Mouse (Mus musculus) E14TG2a.4 (cell line): ENCODE results near the gene Ago4.

Experiments
- H3K27me3 ChIP-seq: 2 replicates; pipeline ENCODE4 v1.6.1; 2014; ENCODE audit warnings: low read length, control low read depth; ENCODE audit not compliant: insufficient read depth
- H3K36me3 ChIP-seq: 2 replicates; pipeline ENCODE4 v1.6.1; 2014; ENCODE audit warnings: low read length, control low read depth; ENCODE audit not compliant: insufficient read depth
- H3K4me1 ChIP-seq: replicated peaks from 2 replicates; pipeline ENCODE4 v1.6.1; 2014; ENCODE audit warnings: low read depth, low read length, control low read depth
- H3K4me3 ChIP-seq: replicated peaks from 2 replicates; pipeline ENCODE4 v1.5.1; 2014; ENCODE audit warnings: mild to moderate bottlenecking, low read length
- H3K9me3 ChIP-seq: 2 replicates; pipeline ENCODE4 v1.6.1; 2014; ENCODE audit warnings: low read length, control low read depth
- CTCF ChIP-seq: conservative IDR thresholded peaks from 2 replicates; pipeline ENCODE4 v1.5.1; 2014; ENCODE audit warnings: low read length
- NANOG ChIP-seq: IDR thresholded peaks from 2 replicates; pipeline ENCODE4 v1.6.1; 2014; ENCODE audit warnings: borderline replicate concordance, low read length, mixed read lengths
- POU5F1 ChIP-seq: IDR thresholded peaks from 2 replicates; pipeline ENCODE4 v1.6.1; 2014; ENCODE audit warnings: low read length, borderline replicate concordance

Ago4 gene

GRCm38 (mm10) chr4:126473031-126473430, 60.2 kb downstream of the Ago4 start:
- H3K4me3 ChIP-seq, result no peak overlapping the region
- TF ChIP-seq CTCF, result no peak
- no peaks in the 10 kb centered on the region for H3K36me3 ChIP-seq
- no peaks in the 10 kb centered on the region for H3K9me3 ChIP-seq
- no peaks in the 10 kb centered on the region for H3K27me3 ChIP-seq
- H3K4me1 ChIP-seq, result peaks cover 15% of the 10 kb centered on the region

GRCm38 (mm10) chr4:126469334-126469733, 63.9 kb downstream of the Ago4 start:
- Histone ChIP-seq H3K9me3 (no peaks in the 10 kb centered on the region), H3K4me1 (peaks cover 27% of the 10 kb centered on the region), H3K27me3 (no peaks in the 10 kb centered on the region), H3K4me3 (peak overlapping the region; percentile 100; the same call in 1 of the 2 replicates), H3K36me3 (no peaks in the 10 kb centered on the region)
- TF ChIP-seq CTCF, result no peak
- TF ChIP-seq POU5F1, result no peak
- TF ChIP-seq NANOG, result no peak

- Histone ChIP-seq H3K27me3 (no peaks in the 10 kb centered on the region), H3K9me3 (no peaks in the 10 kb centered on the region), H3K4me1 (peaks cover 31% of the 10 kb centered on the region), H3K4me3 (peak overlapping the region; percentile 100), H3K36me3 (no peaks in the 10 kb centered on the region)
- TF ChIP-seq NANOG (no peak), POU5F1 (no peak), CTCF (no peak)
Observed at GRCm38 (mm10) chr4:126468925-126469324, 64.3 kb downstream of the Ago4 start.

GRCm38 (mm10) chr4:126468285-126468901, 64.9 kb downstream of the Ago4 start, which contains the start of gene Ago1:
Gene Ago1 (minus strand): TSS chr4:126468583.
- no peaks in the 10 kb centered on the region for H3K27me3 ChIP-seq
- H3K4me3 ChIP-seq, result peak within 1 kb of the TSS; percentile 100
- TF ChIP-seq POU5F1 (no peak), CTCF (0 out of 2 replicates have a peak, but pooled peaks have one; percentile 4)
- H3K36me3 ChIP-seq, result no peaks in the 10 kb centered on the region
- H3K9me3 ChIP-seq, result no peaks in the 10 kb centered on the region
- H3K4me1 ChIP-seq, result peaks cover 36% of the 10 kb centered on the region

- Histone ChIP-seq H3K36me3 (no peaks in the 10 kb centered on the region), H3K9me3 (no peaks in the 10 kb centered on the region), H3K4me3 (peak overlapping the region; percentile 100), H3K27me3 (no peaks in the 10 kb centered on the region), H3K4me1 (peaks cover 40% of the 10 kb centered on the region)
- TF ChIP-seq NANOG, result no peak
- TF ChIP-seq CTCF, result no peak
- no peak for TF ChIP-seq POU5F1
Observed at GRCm38 (mm10) chr4:126467721-126468284, 65.5 kb downstream of the Ago4 start.

GRCm38 (mm10) chr4:126466251-126466750, 67.0 kb downstream of the Ago4 start:
- no peaks in the 10 kb centered on the region for H3K27me3 ChIP-seq
- peak overlapping the region; percentile 100 for H3K4me3 ChIP-seq
- TF ChIP-seq NANOG (no peak), POU5F1 (no peak), CTCF (no peak)
- no peaks in the 10 kb centered on the region for H3K9me3 ChIP-seq
- peaks cover 55% of the 10 kb centered on the region for H3K4me1 ChIP-seq
- H3K36me3 ChIP-seq, result peaks cover 14% of the 10 kb centered on the region

- peaks cover 16% of the 10 kb centered on the region for H3K36me3 ChIP-seq
Observed at GRCm38 (mm10) chr4:126465843-126466242, 67.4 kb downstream of the Ago4 start.

GRCm38 (mm10) chr4:126464892-126465235, 68.4 kb downstream of the Ago4 start:
- peak overlapping the region; percentile 78 for H3K4me3 ChIP-seq
- no peaks in the 10 kb centered on the region for H3K27me3 ChIP-seq
- H3K9me3 ChIP-seq, result no peaks in the 10 kb centered on the region
- H3K36me3 ChIP-seq, result peaks cover 26% of the 10 kb centered on the region
- no peak for TF ChIP-seq CTCF
- TF ChIP-seq NANOG, result no peak
- TF ChIP-seq POU5F1, result no peak
- H3K4me1 ChIP-seq, result peaks cover 68% of the 10 kb centered on the region

More at GRCm38 (mm10) chr4:126465843-126466242, 67.4 kb downstream of the Ago4 start:
- Histone ChIP-seq H3K9me3 (no peaks in the 10 kb centered on the region), H3K27me3 (no peaks in the 10 kb centered on the region), H3K4me3 (peak overlapping the region; percentile 100), H3K4me1 (peaks cover 58% of the 10 kb centered on the region)
- TF ChIP-seq NANOG (no peak; the same call in 1 of the 2 replicates), POU5F1 (peak; percentile 95)
